Mouse (Mus musculus) kidney, embryonic 16.5 days (tissue): ENCODE measurements around the gene Utp14b. TPM values are rescaled to one million over a fixed set of nuclear protein-coding genes. Genes with fewer than 3 reads are reported as not detected.

ENCODE experiments used
- ATAC-seq: fragments of 200-750 bp; cut with Nextera tagmentation; 2 replicates; pipeline ENCODE4 v1.8.0; 2017; ENCODE audit warnings: moderate TSS enrichment; ENCODE audit not compliant: low FRiP score, low TSS enrichment
- H3K27ac ChIP-seq: fragments of 300-500 bp; sonication (generic); 2 replicates; pipeline ENCODE4 v1.5.1; 2014; ENCODE audit warnings: low read length
- H3K27me3 ChIP-seq: fragments of 300-500 bp; sonication (generic); 2 replicates; pipeline ENCODE4 v1.6.1; 2014; ENCODE audit warnings: low read length, control low read depth, mixed read lengths; ENCODE audit not compliant: insufficient read depth
- H3K36me3 ChIP-seq: fragments of 300-500 bp; sonication (generic); 2 replicates; pipeline ENCODE4 v1.6.1; 2014; ENCODE audit warnings: low read length, control low read depth, mixed read lengths; ENCODE audit not compliant: insufficient read depth
- H3K4me1 ChIP-seq: fragments of 300-500 bp; sonication (generic); 2 replicates; pipeline ENCODE4 v1.6.1; 2014; ENCODE audit warnings: low read length, control low read depth, mixed read lengths; ENCODE audit not compliant: insufficient read depth
- H3K4me2 ChIP-seq: fragments of 300-500 bp; sonication (generic); replicated peaks from 2 replicates; pipeline ENCODE4 v1.6.1; 2014; ENCODE audit warnings: low read depth, low read length
- H3K4me3 ChIP-seq: fragments of 300-500 bp; sonication (generic); 2 replicates; pipeline ENCODE4 v1.5.1; 2014; ENCODE audit warnings: mild to moderate bottlenecking, low read length
- H3K9ac ChIP-seq: fragments of 300-500 bp; sonication (generic); replicated peaks from 2 replicates; pipeline ENCODE4 v1.6.1; 2014; ENCODE audit warnings: low read length
- H3K9me3 ChIP-seq: fragments of 300-500 bp; sonication (generic); 2 replicates; pipeline ENCODE4 v1.6.1; 2016; ENCODE audit warnings: low read length, control low read depth
- WGBS: fragments of 180-500 bp; shearing (Covaris S2); extraction: QIAGEN DNeasy Blood & Tissue Kit; methylation state at CpG from one replicate; pipeline ENCODE4 v1.1.7; 2014; 5-methylcytosine and 5-hydroxymethylcytosine counted together
- polyA plus RNA-seq: library from polyadenylated mRNA; unstranded; fragments of >200 nt; fragmentation: Nextera tagmentation; extraction: Ambion mirVana; gene quantifications from 2 replicates; pipeline ENCODE4 v1.2.1, GENCODE M21; 2015

Utp14b gene
- polyA plus RNA-seq, 1 experiment from 2014 or later: 2.9 TPM

DNA sequence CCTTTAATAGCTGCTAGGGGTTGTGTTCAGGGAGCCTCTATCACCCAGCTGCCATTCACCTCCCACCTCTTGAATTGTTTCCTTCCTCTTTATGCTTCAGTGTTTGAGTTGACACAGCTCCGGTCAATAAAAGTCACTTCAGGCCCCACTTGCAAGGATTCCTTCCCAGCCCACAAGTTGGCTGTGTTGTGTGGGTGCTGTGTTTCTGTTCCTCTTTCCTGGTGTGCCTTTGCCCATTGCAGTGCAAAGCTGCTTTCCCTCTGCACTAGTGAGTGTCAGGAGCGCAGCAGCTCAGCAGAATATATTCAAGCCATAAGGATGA is 45.1 kb downstream of the Utp14b start:
- Histone ChIP-seq H3K27ac (no peak overlapping the region), H3K9me3 (no peaks in the 10 kb centered on the region), H3K27me3 (no peaks in the 10 kb centered on the region), H3K4me2 (no peak overlapping the region), H3K9ac (no peak overlapping the region), H3K4me1 (no peaks in the 10 kb centered on the region), H3K36me3 (peaks cover 43% of the 10 kb centered on the region), H3K4me3 (no peak overlapping the region)
- 77% methylated on average over 2 of the region's 2 CpGs for WGBS
- no peak for ATAC-seq

GRCm38 (mm10) chr1:78706338-78706737 is 48.5 kb downstream of the Utp14b start:
- no peak overlapping the region for H3K4me2 ChIP-seq
- H3K4me1 ChIP-seq: no peaks in the 10 kb centered on the region
- H3K9me3 ChIP-seq: no peaks in the 10 kb centered on the region
- no peak overlapping the region for H3K9ac ChIP-seq
- no peak overlapping the region for H3K4me3 ChIP-seq
- no peaks in the 10 kb centered on the region for H3K27me3 ChIP-seq
- ATAC-seq: no peak
- 68% methylated on average over 10 of the region's 10 CpGs for WGBS
- H3K27ac ChIP-seq: no peak overlapping the region
- peaks cover 32% of the 10 kb centered on the region for H3K36me3 ChIP-seq

DNA sequence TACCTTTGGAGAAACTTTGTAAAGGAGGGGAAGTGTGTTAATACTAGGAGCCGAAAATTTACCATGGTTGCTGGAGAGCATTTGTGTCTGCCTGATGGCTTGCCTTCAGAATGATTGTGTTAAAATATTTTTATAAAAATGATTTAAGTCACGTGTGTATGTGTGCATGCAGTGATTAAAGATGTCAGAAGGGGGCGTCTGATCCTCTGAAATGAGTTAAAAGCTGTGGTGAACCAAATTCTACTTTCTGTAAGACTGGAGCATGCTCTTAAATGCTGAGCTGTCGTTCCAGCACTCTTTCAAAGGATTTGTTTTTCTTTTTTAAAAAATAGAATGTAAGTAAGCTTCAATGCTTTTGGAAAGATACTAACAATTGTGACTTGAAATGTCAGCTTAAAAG is 49.4 kb downstream of the Utp14b start:
- Histone ChIP-seq H3K9me3 (no peaks in the 10 kb centered on the region), H3K4me1 (no peaks in the 10 kb centered on the region), H3K9ac (no peak overlapping the region), H3K4me3 (no peak overlapping the region), H3K27me3 (no peaks in the 10 kb centered on the region), H3K4me2 (no peak overlapping the region), H3K27ac (no peak overlapping the region), H3K36me3 (peaks cover 23% of the 10 kb centered on the region)
- no peak for ATAC-seq
- WGBS: 70% methylated on average over 4 of the region's 4 CpGs

DNA sequence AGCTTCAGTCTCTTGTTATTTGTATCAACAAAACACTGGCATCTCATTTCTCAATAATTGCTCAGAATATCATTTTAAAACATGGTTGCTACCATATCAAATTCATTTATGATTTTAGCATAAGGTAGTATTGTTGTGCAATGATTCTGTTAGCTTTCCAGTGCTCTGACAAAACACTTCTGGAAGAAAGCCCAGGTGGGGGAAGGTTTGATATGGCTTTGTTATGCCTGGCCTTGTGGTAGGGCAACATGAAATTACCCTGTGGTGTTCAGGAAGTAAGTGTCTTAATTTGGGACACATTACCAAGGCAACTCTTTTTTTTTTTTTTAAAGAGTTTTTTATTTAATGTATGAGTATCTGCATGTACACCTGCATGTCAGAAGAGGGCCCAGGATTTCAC is 52.2 kb downstream of the Utp14b start:
- H3K27me3 ChIP-seq: no peaks in the 10 kb centered on the region
- no peak overlapping the region for H3K4me2 ChIP-seq
- ATAC-seq: no peak
- H3K9me3 ChIP-seq: no peaks in the 10 kb centered on the region
- H3K36me3 ChIP-seq: peaks cover 7% of the 10 kb centered on the region
- H3K27ac ChIP-seq: no peak overlapping the region
- H3K4me1 ChIP-seq: no peaks in the 10 kb centered on the region
- no peak overlapping the region for H3K4me3 ChIP-seq
- H3K9ac ChIP-seq: no peak overlapping the region

- Histone ChIP-seq H3K4me2 (no peak overlapping the region), H3K27me3 (no peaks in the 10 kb centered on the region), H3K9ac (no peak overlapping the region), H3K9me3 (no peaks in the 10 kb centered on the region), H3K36me3 (no peaks in the 10 kb centered on the region; the same call in 1 of the 2 replicates), H3K4me1 (no peaks in the 10 kb centered on the region), H3K27ac (no peak overlapping the region), H3K4me3 (no peak overlapping the region)
- WGBS: 85% methylated on average over 5 of the region's 5 CpGs
- ATAC-seq: no peak
Observed at GRCm38 (mm10) chr1:78710613-78711329, 52.9 kb downstream of the Utp14b start.

Other genes starting within 250 kb of the Utp14b start
- gene Farsb, start 169.1 kb upstream of the Utp14b start, polyA plus RNA-seq: 133 and 136 TPM in 2 replicates
- gene Mogat1, start 147.0 kb upstream of the Utp14b start, polyA plus RNA-seq: 0.39 and 0.46 TPM in 2 replicates
- gene BC035947, start 145.9 kb upstream of the Utp14b start, polyA plus RNA-seq: 1.5 and 1.8 TPM in 2 replicates
- 75.2 and 79.1 TPM in 2 replicates for gene Acsl3, start 213 bp upstream of the Utp14b start, polyA plus RNA-seq
- 9.8 and 10.6 TPM in 2 replicates for gene Kcne4, start 158.7 kb downstream of the Utp14b start, polyA plus RNA-seq